Mouse (Mus musculus) cortical plate, adult 2 months (tissue): ENCODE measurements around the gene Tbc1d30. TPM values are rescaled to one million over a fixed set of nuclear protein-coding genes. Genes with fewer than 3 reads are reported as not detected.

Source experiments
- H3K27ac ChIP-seq: fragments of 200-500 bp; 2 replicates; pipeline ENCODE4 v1.5.1; 2012; ENCODE audit warnings: low read length, control low read depth, inconsistent platforms; ENCODE audit not compliant: insufficient read depth
- H3K4me1 ChIP-seq: fragments of 200-500 bp; 2 replicates; pipeline ENCODE4 v1.6.1; 2011; ENCODE audit warnings: low read length; ENCODE audit not compliant: control insufficient read depth, insufficient read depth
- H3K4me3 ChIP-seq: fragments of 200-500 bp; 2 replicates; pipeline ENCODE4 v1.5.1; 2011; ENCODE audit warnings: mild to moderate bottlenecking, low read length, control low read depth; ENCODE audit not compliant: insufficient read depth
- CTCF ChIP-seq: fragments of 200-500 bp; IDR thresholded peaks from 2 replicates; pipeline ENCODE4 v1.5.1; 2011; ENCODE audit warnings: mild to moderate bottlenecking, control low read depth, low read length; ENCODE audit not compliant: insufficient read depth; ENCODE audit errors: extremely low read depth
- POLR2A ChIP-seq: fragments of 200-500 bp; IDR thresholded peaks from 2 replicates; pipeline ENCODE4 v1.6.1; 2011; ENCODE audit warnings: mild to moderate bottlenecking, low read length, control low read depth; ENCODE audit not compliant: insufficient read depth; ENCODE audit errors: extremely low read depth
- polyA plus RNA-seq: library from polyadenylated mRNA; depleted of rRNA; stranded (reverse); fragments of >200 nt; gene quantifications from 2 replicates; pipeline ENCODE4 v1.2.3, GENCODE M21; 2012; rRNA removed

Tbc1d30 gene
- polyA plus RNA-seq, 1 experiment = 49.1 TPM

DNA sequence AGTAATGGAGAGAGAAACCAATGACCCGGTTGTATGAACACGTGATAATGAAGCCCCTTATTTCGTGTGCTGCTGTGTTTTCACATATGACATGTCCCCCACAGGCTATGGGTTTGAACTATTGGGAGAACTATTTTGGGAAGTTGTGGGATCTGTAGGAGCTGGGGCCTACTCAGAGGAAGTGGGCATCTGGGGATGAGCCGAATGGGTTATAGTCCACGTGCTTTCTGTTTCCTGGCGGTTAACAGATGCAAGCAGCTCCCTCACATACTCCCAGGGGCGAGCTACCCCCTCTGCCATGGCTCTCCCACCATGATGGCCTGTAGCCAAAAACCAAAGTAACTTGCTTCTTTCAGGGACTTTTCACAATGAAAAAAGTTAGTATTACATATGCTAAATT is 132.5 kb downstream of the Tbc1d30 start:
- H3K4me3 ChIP-seq = no peak overlapping the region
- no peak overlapping the region for H3K27ac ChIP-seq
- TF ChIP-seq POLR2A (no peak), CTCF (no peak)
- no peaks in the 10 kb centered on the region for H3K4me1 ChIP-seq

- no peak overlapping the region for H3K4me3 ChIP-seq
- no peak for TF ChIP-seq POLR2A
- TF ChIP-seq CTCF = no peak
- H3K27ac ChIP-seq = no peak overlapping the region
- H3K4me1 ChIP-seq = no peaks in the 10 kb centered on the region
Measured at GRCm38 (mm10) chr10:121216804-121217203, 134.3 kb downstream of the Tbc1d30 start.

Other genes with a start within 250 kb of the Tbc1d30 start
- gene Gns, start 13.8 kb upstream of the Tbc1d30 start, polyA plus RNA-seq = 44.7 and 46.8 TPM in 2 replicates
- 40.8 and 41.2 TPM in 2 replicates for gene Rassf3, start 125.1 kb upstream of the Tbc1d30 start, polyA plus RNA-seq
- gene Tbk1, start 235.5 kb upstream of the Tbc1d30 start, polyA plus RNA-seq = 41.5 and 46.4 TPM in 2 replicates